Mouse (Mus musculus) intestine, embryonic 16.5 days (tissue): ENCODE results near the gene Ms4a18. TPM values are rescaled to one million over a fixed set of nuclear protein-coding genes. Genes with fewer than 3 reads are reported as not detected.
"Not testable (repeated sequence)": the region's sequence is repeated elsewhere in the genome, so short reads cannot be mapped to it uniquely, and the experiment has no call there.

Experiments
- ATAC-seq: fragments of 200-750 bp; cut with Nextera tagmentation; 2 replicates; pipeline ENCODE4 v1.8.0; 2017; ENCODE audit warnings: moderate TSS enrichment, moderate library complexity
- H3K27ac ChIP-seq: fragments of 300-500 bp; sonication (generic); 2 replicates; pipeline ENCODE4 v1.5.1; 2014; ENCODE audit warnings: mild to moderate bottlenecking, low read length
- H3K27me3 ChIP-seq: fragments of 300-500 bp; sonication (generic); replicated peaks from 2 replicates; pipeline ENCODE4 v1.6.1; 2014; ENCODE audit warnings: low read length, control low read depth, mixed read lengths; ENCODE audit not compliant: control insufficient read depth, insufficient read depth
- H3K36me3 ChIP-seq: fragments of 300-500 bp; sonication (generic); 2 replicates; pipeline ENCODE4 v1.6.1; 2014; ENCODE audit warnings: low read length, control low read depth; ENCODE audit not compliant: control insufficient read depth, insufficient read depth
- H3K4me1 ChIP-seq: fragments of 300-500 bp; sonication (generic); 2 replicates; pipeline ENCODE4 v1.6.1; 2014; ENCODE audit warnings: low read length, control low read depth, mixed read lengths; ENCODE audit not compliant: control insufficient read depth, insufficient read depth
- H3K4me2 ChIP-seq: fragments of 300-500 bp; sonication (generic); 2 replicates; pipeline ENCODE4 v1.6.1; 2014; ENCODE audit warnings: low read depth, low read length, control low read depth
- H3K4me3 ChIP-seq: fragments of 300-500 bp; sonication (generic); 2 replicates; pipeline ENCODE4 v1.5.1; 2014; ENCODE audit warnings: mild to moderate bottlenecking, low read length
- H3K9ac ChIP-seq: fragments of 300-500 bp; sonication (generic); 2 replicates; pipeline ENCODE4 v1.6.1; 2014; ENCODE audit warnings: low read depth, low read length
- H3K9me3 ChIP-seq: fragments of 300-500 bp; sonication (generic); 2 replicates; pipeline ENCODE4 v1.6.1; 2016; ENCODE audit warnings: low read length, control low read depth; ENCODE audit not compliant: control insufficient read depth
- WGBS: fragments of 180-500 bp; shearing (Covaris S2); extraction: QIAGEN DNeasy Blood & Tissue Kit; methylation state at CpG from one replicate; pipeline ENCODE4 v1.1.7; 2014; 5-methylcytosine and 5-hydroxymethylcytosine counted together
- polyA plus RNA-seq: library from polyadenylated mRNA; unstranded; fragments of >200 nt; fragmentation: Nextera tagmentation; extraction: Ambion mirVana; gene quantifications from 2 replicates; pipeline ENCODE4 v1.2.1, GENCODE M21; 2015

The Ms4a18 gene
- polyA plus RNA-seq, result 40.6 and 41.9 TPM in 2 replicates

DNA sequence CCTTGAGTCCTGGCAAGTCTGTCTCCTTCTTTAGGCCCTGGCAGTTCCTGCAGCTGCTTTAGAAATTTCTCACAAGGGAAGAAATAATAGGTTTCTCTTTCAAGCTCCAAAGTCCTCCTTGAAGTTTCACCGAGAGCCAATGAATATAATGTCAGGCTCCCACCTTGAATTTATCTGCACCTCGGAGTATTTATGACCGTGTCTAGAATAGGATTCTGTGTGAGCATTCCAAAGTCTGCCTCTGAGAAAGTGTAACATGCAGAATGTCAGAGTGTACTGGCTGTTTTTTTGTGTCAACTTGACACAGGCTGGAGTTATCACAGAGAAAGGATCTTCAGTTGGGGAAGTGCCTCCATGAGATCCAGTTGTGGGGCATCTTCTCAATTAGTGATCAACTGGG lies at the start of gene Ms4a18:
TSS of gene Ms4a18 (minus strand) at position 141 of the 400 bp plus-strand sequence.
- WGBS, result 51% methylated on average over 3 of the region's 3 CpGs
- peak within 1 kb of the TSS; percentile 38 for H3K4me3 ChIP-seq
- H3K36me3 ChIP-seq, result no peaks in the 10 kb centered on the region
- H3K9me3 ChIP-seq, result no peaks in the 10 kb centered on the region
- ATAC-seq, result peak; percentile 65
- H3K9ac ChIP-seq, result peak within 1 kb of the TSS; percentile 34; the same call in 1 of the 2 replicates
- H3K27me3 ChIP-seq, result no peaks in the 10 kb centered on the region
- H3K27ac ChIP-seq, result peak within 1 kb of the TSS; percentile 85
- peak within 1 kb of the TSS; percentile 39 for H3K4me2 ChIP-seq
- peaks cover 4% of the 10 kb centered on the region; the same call in 1 of the 2 replicates for H3K4me1 ChIP-seq

DNA sequence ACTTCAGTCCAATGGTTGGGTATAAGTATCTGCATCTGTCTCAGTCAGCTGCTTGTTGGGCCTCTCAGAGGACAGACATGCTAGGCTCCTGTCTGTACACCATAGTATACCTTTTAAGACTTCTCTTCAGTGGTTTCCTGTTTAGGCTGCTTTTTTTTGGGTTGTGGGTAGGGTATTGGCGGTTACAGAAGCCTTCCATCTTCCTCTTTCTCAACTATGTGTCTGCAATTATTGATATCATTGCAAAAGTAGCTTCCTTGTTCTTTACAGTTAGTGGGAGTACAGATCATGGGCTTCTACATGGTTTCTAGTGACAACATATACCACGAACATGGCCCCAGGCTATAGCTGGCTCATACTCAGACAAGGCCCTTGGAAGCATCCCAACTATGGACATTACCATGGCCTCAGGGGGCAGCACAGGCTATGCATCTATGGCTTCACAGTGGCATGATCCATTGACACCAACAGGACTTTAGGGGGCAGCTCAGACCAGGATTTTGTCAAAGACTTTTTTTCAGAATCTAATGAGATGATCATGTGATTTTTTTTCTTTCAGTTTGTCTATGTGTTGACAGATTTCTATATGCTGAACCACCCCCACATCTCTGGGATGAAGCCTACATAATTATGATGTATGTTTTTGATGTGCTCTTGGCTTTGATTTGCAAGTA lies 47.5 kb upstream of the Ms4a18 start:
- Histone ChIP-seq H3K9me3 (no peaks in the 10 kb centered on the region), H3K27me3 (no peaks in the 10 kb centered on the region), H3K4me2 (no peak overlapping the region), H3K27ac (no peak overlapping the region), H3K36me3 (no peaks in the 10 kb centered on the region), H3K9ac (no peak overlapping the region), H3K4me3 (no peak overlapping the region), H3K4me1 (peaks cover 4% of the 10 kb centered on the region; the same call in 1 of the 2 replicates)
- WGBS, result 85% methylated on average over 2 of the region's 2 CpGs
- no peak for ATAC-seq

DNA sequence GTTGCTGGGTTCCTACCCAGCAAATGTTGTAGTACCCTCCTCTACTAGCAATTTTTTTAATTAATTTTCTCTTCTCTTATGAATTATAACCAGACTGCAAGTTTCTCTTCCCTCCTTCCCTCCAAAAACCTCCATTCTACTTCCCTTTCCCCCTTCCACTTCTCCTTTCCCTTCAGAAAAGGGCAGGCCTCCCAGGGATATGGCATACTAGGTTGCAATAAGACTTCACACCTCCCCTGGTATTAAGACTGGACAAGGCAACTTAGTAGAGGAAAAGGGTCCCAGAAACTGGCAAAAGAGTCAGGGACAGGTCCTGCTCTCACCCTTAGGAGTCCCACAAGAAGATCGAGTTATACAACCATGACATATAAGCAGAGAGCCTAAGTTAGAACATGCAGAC lies 43.1 kb upstream of the Ms4a18 start:
- Histone ChIP-seq H3K36me3 (no peaks in the 10 kb centered on the region), H3K4me2 (no peak overlapping the region), H3K27me3 (no peaks in the 10 kb centered on the region), H3K4me3 (no peak overlapping the region), H3K4me1 (no peaks in the 10 kb centered on the region), H3K9ac (no peak overlapping the region), H3K9me3 (no peaks in the 10 kb centered on the region), H3K27ac (no peak overlapping the region)
- no peak for ATAC-seq
- WGBS, result 96% methylated on average over 1 of the region's 1 CpGs

- ATAC-seq, result no peak
- Histone ChIP-seq H3K9me3 (no peaks in the 10 kb centered on the region), H3K4me1 (no peaks in the 10 kb centered on the region)
Observed at GRCm38 (mm10) chr19:11059967-11060366, 42.1 kb upstream of the Ms4a18 start.

DNA sequence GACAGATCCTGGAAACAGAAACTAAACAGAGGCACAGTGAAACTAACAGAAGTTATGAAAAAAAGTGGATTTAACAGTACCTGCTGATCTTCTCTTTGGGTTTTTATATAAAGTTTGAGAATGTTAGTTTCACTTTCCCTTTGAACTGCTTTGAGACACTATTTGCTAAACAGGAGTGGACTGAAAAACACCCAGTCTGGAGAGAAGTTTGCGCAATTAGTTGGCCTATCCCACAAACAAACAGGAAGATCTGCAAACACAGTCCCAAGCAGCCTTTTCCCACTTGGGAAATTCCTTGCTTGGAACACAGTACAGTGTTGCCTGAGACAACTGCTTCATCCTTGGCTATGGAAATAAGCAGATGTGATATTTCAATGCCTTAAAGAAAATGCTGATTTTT lies 37.9 kb upstream of the Ms4a18 start:
- H3K27me3 ChIP-seq, H3K27ac ChIP-seq, H3K4me3 ChIP-seq, H3K4me1 ChIP-seq, H3K9me3 ChIP-seq, ATAC-seq, H3K9ac ChIP-seq, H3K36me3 ChIP-seq: not testable (repeated sequence)
- 83% methylated on average over 1 of the region's 1 CpGs for WGBS
- 0 out of 2 replicates have a peak overlapping the region, but pooled peaks have one; percentile 9 for H3K4me2 ChIP-seq

More at GRCm38 (mm10) chr19:11059967-11060366, 42.1 kb upstream of the Ms4a18 start:
- H3K36me3 ChIP-seq, result no peaks in the 10 kb centered on the region
- H3K4me3 ChIP-seq, result no peak overlapping the region
- no peak overlapping the region for H3K4me2 ChIP-seq
- no peaks in the 10 kb centered on the region for H3K27me3 ChIP-seq
- H3K9ac ChIP-seq, result no peak overlapping the region
- H3K27ac ChIP-seq, result no peak overlapping the region

GRCm38 (mm10) chr19:11053277-11053676 lies 35.4 kb upstream of the Ms4a18 start:
- WGBS, result 62% methylated on average over 3 of the region's 3 CpGs
- Histone ChIP-seq H3K27ac (no peak overlapping the region), H3K9ac (no peak overlapping the region), H3K36me3 (no peaks in the 10 kb centered on the region), H3K4me2 (no peak overlapping the region), H3K27me3 (no peaks in the 10 kb centered on the region), H3K9me3 (no peaks in the 10 kb centered on the region), H3K4me3 (no peak overlapping the region), H3K4me1 (peaks cover 6% of the 10 kb centered on the region; the same call in 1 of the 2 replicates)
- peak; percentile 45; the same call in 1 of the 2 replicates for ATAC-seq

DNA sequence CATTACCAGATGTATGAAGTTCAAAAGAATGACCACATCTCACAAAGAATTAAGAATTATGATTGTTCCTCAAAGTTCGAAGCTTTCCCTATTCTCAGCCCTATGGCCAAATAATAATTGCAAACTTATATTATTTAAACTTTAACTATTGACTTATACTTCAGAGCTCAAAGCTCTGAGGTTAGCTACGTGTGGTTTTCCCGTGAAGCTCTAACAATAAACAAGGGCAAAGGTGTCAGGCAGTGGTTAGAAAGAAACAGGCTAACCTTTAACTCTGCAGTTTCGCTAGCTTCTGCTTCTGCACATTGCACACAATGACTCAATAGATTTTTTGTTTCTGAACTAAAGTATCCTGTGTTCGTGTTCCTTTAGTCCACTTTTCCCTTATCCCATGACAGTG lies 35.0 kb upstream of the Ms4a18 start:
- 48% methylated on average over 5 of the region's 5 CpGs for whole genome bisulfite sequencing
- Histone ChIP-seq H3K36me3 (no peaks in the 10 kb centered on the region), H3K27ac (no peak overlapping the region), H3K9ac (no peak overlapping the region), H3K4me2 (no peak overlapping the region), H3K9me3 (no peaks in the 10 kb centered on the region), H3K4me3 (no peak overlapping the region), H3K27me3 (no peaks in the 10 kb centered on the region), H3K4me1 (peaks cover 6% of the 10 kb centered on the region; the same call in 1 of the 2 replicates)
- ATAC-seq, result peak; percentile 36; the same call in 1 of the 2 replicates

- no peak overlapping the region for H3K27ac ChIP-seq
Observed at GRCm38 (mm10) chr19:11050286-11050685, 32.5 kb upstream of the Ms4a18 start.

DNA sequence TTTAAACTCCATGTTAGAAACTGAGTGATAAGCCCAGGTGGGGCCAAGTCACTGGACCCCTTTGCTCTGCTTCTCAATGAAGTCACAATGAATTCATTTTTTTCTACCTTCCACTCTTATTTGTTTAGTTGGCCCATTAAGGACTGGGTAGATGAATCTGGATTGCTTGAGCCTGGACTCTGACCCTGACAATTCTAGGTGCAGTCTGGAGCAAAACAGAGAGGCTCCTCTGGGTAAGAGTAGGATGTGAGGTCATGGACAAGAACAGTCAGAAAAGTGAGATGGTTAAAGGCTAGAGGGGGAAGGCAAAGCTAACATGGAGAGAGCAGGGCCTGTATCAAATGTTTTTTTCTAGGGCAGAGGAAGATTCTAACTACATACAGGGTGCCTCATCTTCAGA lies 31.6 kb upstream of the Ms4a18 start:
- no peak overlapping the region for H3K9ac ChIP-seq
- H3K4me1 ChIP-seq, result peaks cover 12% of the 10 kb centered on the region; the same call in 1 of the 2 replicates
- no peak overlapping the region for H3K4me2 ChIP-seq
- ATAC-seq, result peak; percentile 49
- H3K36me3 ChIP-seq, result no peaks in the 10 kb centered on the region
- peak overlapping the region; percentile 19; the same call in 1 of the 2 replicates for H3K27ac ChIP-seq
- no peak overlapping the region for H3K4me3 ChIP-seq
- H3K27me3 ChIP-seq, result no peaks in the 10 kb centered on the region
- H3K9me3 ChIP-seq, result no peaks in the 10 kb centered on the region

More at GRCm38 (mm10) chr19:11050286-11050685, 32.5 kb upstream of the Ms4a18 start:
- no peaks in the 10 kb centered on the region for H3K9me3 ChIP-seq
- H3K4me3 ChIP-seq, result no peak overlapping the region
- no peak for ATAC-seq
- H3K4me2 ChIP-seq, result no peak overlapping the region
- H3K9ac ChIP-seq, result no peak overlapping the region
- H3K4me1 ChIP-seq, result peaks cover 8% of the 10 kb centered on the region; the same call in 1 of the 2 replicates
- H3K36me3 ChIP-seq, result no peaks in the 10 kb centered on the region
- WGBS, result 49% methylated on average over 2 of the region's 2 CpGs
- no peaks in the 10 kb centered on the region for H3K27me3 ChIP-seq
